Mouse (Mus musculus): Measurements from ENCODE around the gene Wsb2. TPM values are rescaled to one million over a fixed set of nuclear protein-coding genes. Genes with fewer than 3 reads are reported as not detected.
"Not testable (repeated sequence)": the region's sequence is repeated elsewhere in the genome, so short reads cannot be mapped to it uniquely, and the experiment has no call there.

Gene Wsb2
- polyA plus RNA-seq, 1 experiment from 2014 or later = 88.9 TPM

DNA sequence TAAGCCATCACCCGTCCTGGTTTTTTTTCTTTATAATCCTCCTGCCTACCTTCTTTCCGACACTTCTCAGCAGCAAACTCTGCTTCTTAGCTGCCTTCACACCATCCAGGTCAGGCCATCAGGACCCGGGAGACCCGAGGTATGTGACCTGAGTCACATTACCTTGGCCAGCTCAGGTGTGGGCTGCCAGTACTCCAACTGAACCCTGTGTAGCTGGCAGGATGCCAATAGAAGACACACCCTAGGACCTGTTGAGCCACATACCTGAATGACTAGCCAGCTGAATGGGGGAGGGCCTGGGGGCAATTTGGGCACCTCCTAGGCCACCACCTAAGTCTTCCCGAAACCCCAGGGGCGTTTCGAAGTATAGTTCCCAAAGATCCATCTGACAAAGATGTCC is 26.6 kb upstream of the Wsb2 start:
- Histone ChIP-seq H3K4me3 (ENCODE audit: low read depth, low read length) (no peak overlapping the region), H3K27me3 (ENCODE audit: control insufficient read depth, insufficient read depth, low read length) (no peaks in the 10 kb centered on the region), H3K9me3 (ENCODE audit: control insufficient read depth, low read length) (no peaks in the 10 kb centered on the region), H3K4me2 (replicated peaks; ENCODE audit: low read depth, low read length) (no peak overlapping the region), H3K27ac (ENCODE audit: low read depth, low read length) (no peak overlapping the region), H3K36me3 (ENCODE audit: control insufficient read depth, insufficient read depth, low read length) (no peaks in the 10 kb centered on the region), H3K4me1 (replicated peaks; ENCODE audit: control insufficient read depth, insufficient read depth, low read length) (no peaks in the 10 kb centered on the region), H3K9ac (ENCODE audit: low read depth, low read length) (no peak overlapping the region)
- DNase-seq (ENCODE audit: low spot score) (no peak), ATAC-seq (ENCODE audit: low FRiP score) (no peak)
- 85% methylated on average over 7 of the region's 7 CpGs for WGBS

DNA sequence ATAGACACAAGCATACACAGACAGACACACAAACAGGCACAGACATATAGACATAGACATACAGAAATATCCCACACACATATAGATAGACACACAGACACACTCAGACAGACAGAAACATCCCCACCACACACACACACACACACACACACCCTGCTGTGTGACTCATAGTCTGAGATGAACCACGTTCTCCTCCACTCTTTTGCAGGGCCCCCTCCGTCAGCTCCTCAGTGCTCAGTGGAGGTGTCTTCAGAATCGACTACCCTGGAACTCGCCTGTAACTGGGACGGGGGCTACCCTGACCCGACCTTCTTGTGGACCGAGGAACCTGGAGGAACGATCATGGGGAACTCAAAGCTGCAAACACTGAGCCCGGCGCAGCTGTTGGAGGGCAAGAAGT is 19.1 kb upstream of the Wsb2 start:
- Histone ChIP-seq H3K4me2 (replicated peaks; ENCODE audit: low read depth, low read length) (no peak overlapping the region), H3K27me3 (ENCODE audit: control insufficient read depth, insufficient read depth, low read length) (no peaks in the 10 kb centered on the region), H3K4me3 (ENCODE audit: low read depth, low read length) (no peak overlapping the region), H3K9ac (ENCODE audit: low read depth, low read length) (no peak overlapping the region), H3K4me1 (replicated peaks; ENCODE audit: control insufficient read depth, insufficient read depth, low read length) (no peaks in the 10 kb centered on the region), H3K9me3 (ENCODE audit: control insufficient read depth, low read length) (no peaks in the 10 kb centered on the region), H3K36me3 (ENCODE audit: control insufficient read depth, insufficient read depth, low read length) (no peaks in the 10 kb centered on the region), H3K27ac (ENCODE audit: low read depth, low read length) (no peak overlapping the region)
- DNase-seq (ENCODE audit: low spot score) = no peak
- no peak for ATAC-seq (ENCODE audit: low FRiP score)
- WGBS = 85% methylated on average over 10 of the region's 10 CpGs

DNA sequence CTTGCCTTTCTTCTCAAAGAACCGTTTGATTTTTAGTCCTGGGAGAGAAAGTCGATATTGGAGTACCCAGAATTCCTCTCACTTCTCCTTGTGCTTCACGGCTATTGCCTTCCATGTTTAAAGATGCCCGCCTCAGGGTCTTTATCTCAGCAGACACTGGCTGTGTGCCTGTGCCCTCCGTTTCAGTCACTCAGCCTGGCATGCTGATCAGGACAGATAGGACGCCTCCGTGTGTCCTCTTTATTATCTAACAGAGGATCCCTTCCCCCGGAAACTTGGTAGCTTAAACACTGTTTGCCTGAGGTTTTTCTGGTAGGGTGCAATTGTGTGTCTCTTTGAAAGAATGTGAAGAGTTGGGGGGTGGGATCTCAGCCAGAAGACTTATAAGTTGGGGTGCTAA is 18.6 kb upstream of the Wsb2 start:
- no peaks in the 10 kb centered on the region for H3K4me1 ChIP-seq (replicated peaks; ENCODE audit: control insufficient read depth, insufficient read depth, low read length)
- ATAC-seq (ENCODE audit: low FRiP score) (no peak), DNase-seq (ENCODE audit: low spot score) (no peak)
- H3K36me3 ChIP-seq (ENCODE audit: control insufficient read depth, insufficient read depth, low read length) = no peaks in the 10 kb centered on the region
- 87% methylated on average over 8 of the region's 8 CpGs for WGBS
- no peak overlapping the region for H3K4me3 ChIP-seq (ENCODE audit: low read depth, low read length)
- no peak overlapping the region for H3K9ac ChIP-seq (ENCODE audit: low read depth, low read length)
- no peak overlapping the region for H3K27ac ChIP-seq (ENCODE audit: low read depth, low read length)
- H3K27me3 ChIP-seq (ENCODE audit: control insufficient read depth, insufficient read depth, low read length) = no peaks in the 10 kb centered on the region
- H3K4me2 ChIP-seq (replicated peaks; ENCODE audit: low read depth, low read length) = no peak overlapping the region
- no peaks in the 10 kb centered on the region for H3K9me3 ChIP-seq (ENCODE audit: control insufficient read depth, low read length)

DNA sequence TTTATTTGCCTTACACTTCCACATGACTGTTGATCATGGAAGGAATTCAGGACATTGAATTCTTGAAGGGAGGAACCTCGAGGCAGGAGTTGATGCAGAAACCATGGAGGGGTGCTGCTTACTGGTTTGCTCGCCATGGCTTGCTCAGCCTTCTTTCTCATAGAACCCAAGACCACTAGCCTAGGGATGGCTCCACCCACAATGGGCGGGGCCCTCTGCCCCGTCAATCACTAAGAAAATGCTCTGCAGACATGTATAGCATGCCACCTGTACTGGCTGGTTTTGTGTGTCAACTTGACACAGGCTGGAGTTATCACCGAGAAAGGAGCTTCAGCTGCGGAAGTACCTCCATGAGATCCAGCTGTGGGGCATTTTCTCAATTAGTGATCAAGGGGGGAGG is 17.0 kb upstream of the Wsb2 start:
- WGBS = 87% methylated on average over 6 of the region's 6 CpGs
- H3K9me3 ChIP-seq (ENCODE audit: control insufficient read depth, low read length) = no peaks in the 10 kb centered on the region
- H3K4me1 ChIP-seq (replicated peaks; ENCODE audit: control insufficient read depth, insufficient read depth, low read length) = no peaks in the 10 kb centered on the region
- H3K27ac ChIP-seq (ENCODE audit: low read depth, low read length) = no peak overlapping the region
- ATAC-seq (ENCODE audit: low FRiP score) = no peak
- no peaks in the 10 kb centered on the region for H3K27me3 ChIP-seq (ENCODE audit: control insufficient read depth, insufficient read depth, low read length)
- no peak overlapping the region for H3K9ac ChIP-seq (ENCODE audit: low read depth, low read length)
- H3K36me3 ChIP-seq (ENCODE audit: control insufficient read depth, insufficient read depth, low read length) = no peaks in the 10 kb centered on the region
- no peak overlapping the region for H3K4me2 ChIP-seq (replicated peaks; ENCODE audit: low read depth, low read length)
- no peak for DNase-seq (ENCODE audit: low spot score)
- no peak overlapping the region for H3K4me3 ChIP-seq (ENCODE audit: low read depth, low read length)

DNA sequence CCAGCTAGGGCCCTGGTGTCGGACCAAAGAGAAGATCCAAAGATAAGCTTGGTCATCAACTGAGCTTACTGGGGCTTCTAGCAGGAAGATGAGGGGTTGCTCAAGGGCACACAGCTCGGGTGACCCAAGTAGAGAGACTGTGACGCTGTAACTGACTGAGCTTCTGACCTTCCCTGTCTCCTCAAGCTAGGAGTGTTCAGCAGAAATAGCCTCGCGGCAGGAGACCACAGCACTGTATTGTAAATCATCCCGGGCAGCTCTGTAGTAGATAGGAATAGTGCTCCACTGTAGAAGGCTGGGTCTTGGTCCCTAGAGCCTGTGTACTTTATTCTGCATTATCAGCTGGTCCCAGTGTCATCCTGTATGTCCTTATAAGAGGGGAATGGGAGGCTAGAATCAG is 15.2 kb upstream of the Wsb2 start:
- Histone ChIP-seq H3K4me1 (replicated peaks; ENCODE audit: control insufficient read depth, insufficient read depth, low read length) (no peaks in the 10 kb centered on the region), H3K9me3 (ENCODE audit: control insufficient read depth, low read length) (no peaks in the 10 kb centered on the region), H3K27ac (ENCODE audit: low read depth, low read length) (no peak overlapping the region), H3K4me3 (ENCODE audit: low read depth, low read length) (no peak overlapping the region), H3K27me3 (ENCODE audit: control insufficient read depth, insufficient read depth, low read length) (no peaks in the 10 kb centered on the region), H3K36me3 (ENCODE audit: control insufficient read depth, insufficient read depth, low read length) (no peaks in the 10 kb centered on the region), H3K9ac (ENCODE audit: low read depth, low read length) (no peak overlapping the region), H3K4me2 (replicated peaks; ENCODE audit: low read depth, low read length) (no peak overlapping the region)
- ATAC-seq (ENCODE audit: low FRiP score) (no peak), DNase-seq (ENCODE audit: low spot score) (no peak)
- WGBS = 87% methylated on average over 6 of the region's 6 CpGs

- ATAC-seq (ENCODE audit: low FRiP score); H3K36me3 ChIP-seq (ENCODE audit: control insufficient read depth, insufficient read depth, low read length); H3K9ac ChIP-seq (ENCODE audit: low read depth, low read length); H3K4me1 ChIP-seq (replicated peaks; ENCODE audit: control insufficient read depth, insufficient read depth, low read length); H3K4me2 ChIP-seq (replicated peaks; ENCODE audit: low read depth, low read length); H3K27ac ChIP-seq (ENCODE audit: low read depth, low read length); H3K27me3 ChIP-seq (ENCODE audit: control insufficient read depth, insufficient read depth, low read length); H3K4me3 ChIP-seq (ENCODE audit: low read depth, low read length); DNase-seq (ENCODE audit: low spot score); H3K9me3 ChIP-seq (ENCODE audit: control insufficient read depth, low read length): not testable (repeated sequence)
- WGBS = 87% methylated on average over 5 of the region's 5 CpGs
These were observed 12.6 kb upstream of the Wsb2 start for GRCm38 (mm10) chr5:117344496-117344895.

- no peaks in the 10 kb centered on the region for H3K27me3 ChIP-seq (ENCODE audit: control insufficient read depth, insufficient read depth, low read length)
- DNase-seq (ENCODE audit: low spot score) = no peak
- H3K4me2 ChIP-seq (replicated peaks; ENCODE audit: low read depth, low read length) = no peak overlapping the region
- H3K9ac ChIP-seq (ENCODE audit: low read depth, low read length) = no peak overlapping the region
- H3K9me3 ChIP-seq (ENCODE audit: control insufficient read depth, low read length) = no peaks in the 10 kb centered on the region
- no peaks in the 10 kb centered on the region for H3K4me1 ChIP-seq (replicated peaks; ENCODE audit: control insufficient read depth, insufficient read depth, low read length)
- H3K27ac ChIP-seq (ENCODE audit: low read depth, low read length) = no peak overlapping the region
- H3K4me3 ChIP-seq (ENCODE audit: low read depth, low read length) = no peak overlapping the region
- ATAC-seq (ENCODE audit: low FRiP score) = no peak
- 80% methylated on average over 5 of the region's 5 CpGs for WGBS
- H3K36me3 ChIP-seq (ENCODE audit: control insufficient read depth, insufficient read depth, low read length) = no peaks in the 10 kb centered on the region
These were observed 11.6 kb upstream of the Wsb2 start for GRCm38 (mm10) chr5:117345432-117345976.

GRCm38 (mm10) chr5:117346281-117346680 is 10.8 kb upstream of the Wsb2 start:
- 65% methylated on average over 3 of the region's 3 CpGs for WGBS
- Histone ChIP-seq H3K9ac (ENCODE audit: low read depth, low read length) (no peak overlapping the region), H3K27me3 (ENCODE audit: control insufficient read depth, insufficient read depth, low read length) (no peaks in the 10 kb centered on the region)

GRCm38 (mm10) chr5:117347011-117347410 is 10.1 kb upstream of the Wsb2 start:
- H3K36me3 ChIP-seq (ENCODE audit: control insufficient read depth, insufficient read depth, low read length) = no peaks in the 10 kb centered on the region
- no peak overlapping the region for H3K9ac ChIP-seq (ENCODE audit: low read depth, low read length)
- no peak for DNase-seq (ENCODE audit: low spot score)
- WGBS = 85% methylated on average over 5 of the region's 5 CpGs
- H3K27me3 ChIP-seq (ENCODE audit: control insufficient read depth, insufficient read depth, low read length) = no peaks in the 10 kb centered on the region
- no peak overlapping the region for H3K4me3 ChIP-seq (ENCODE audit: low read depth, low read length)
- no peak overlapping the region for H3K4me2 ChIP-seq (replicated peaks; ENCODE audit: low read depth, low read length)
- no peak for ATAC-seq (ENCODE audit: low FRiP score)
- H3K9me3 ChIP-seq (ENCODE audit: control insufficient read depth, low read length) = no peaks in the 10 kb centered on the region
- no peak overlapping the region for H3K27ac ChIP-seq (ENCODE audit: low read depth, low read length)
- H3K4me1 ChIP-seq (replicated peaks; ENCODE audit: control insufficient read depth, insufficient read depth, low read length) = no peaks in the 10 kb centered on the region

More at GRCm38 (mm10) chr5:117346281-117346680, 10.8 kb upstream of the Wsb2 start:
- ATAC-seq (ENCODE audit: low FRiP score) (no peak), DNase-seq (ENCODE audit: low spot score) (no peak)
- Histone ChIP-seq H3K4me1 (replicated peaks; ENCODE audit: control insufficient read depth, insufficient read depth, low read length) (no peaks in the 10 kb centered on the region), H3K9me3 (ENCODE audit: control insufficient read depth, low read length) (no peaks in the 10 kb centered on the region), H3K36me3 (ENCODE audit: control insufficient read depth, insufficient read depth, low read length) (no peaks in the 10 kb centered on the region), H3K4me2 (replicated peaks; ENCODE audit: low read depth, low read length) (no peak overlapping the region), H3K27ac (ENCODE audit: low read depth, low read length) (no peak overlapping the region), H3K4me3 (ENCODE audit: low read depth, low read length) (no peak overlapping the region)

Measured in hindbrain, embryonic 11.5 days (tissue).